Mouse (Mus musculus): ENCODE measurements around the gene Mmp19.

Mmp19 gene

GRCm38 (mm10) chr10:128779011-128779795 lies 11.5 kb upstream of the Mmp19 start:
- no peak for TF ChIP-seq GATA4 (IDR thresholded peaks at IDR 0.05; ENCODE audit: insufficient replicate concordance, low read length)

- TF ChIP-seq GATA4 (IDR thresholded peaks at IDR 0.05; ENCODE audit: insufficient replicate concordance, low read length) = no peak
These were observed 10.5 kb upstream of the Mmp19 start for GRCm38 (mm10) chr10:128780200-128780599.

GRCm38 (mm10) chr10:128792041-128792440 lies 1.3 kb downstream of the Mmp19 start:
- TF ChIP-seq GATA4 (IDR thresholded peaks at IDR 0.05; ENCODE audit: insufficient replicate concordance, low read length) = no peak

GRCm38 (mm10) chr10:128793258-128793657 lies 2.5 kb downstream of the Mmp19 start:
- no peak for TF ChIP-seq GATA4 (IDR thresholded peaks at IDR 0.05; ENCODE audit: insufficient replicate concordance, low read length)

GRCm38 (mm10) chr10:128794391-128794790 lies 3.7 kb downstream of the Mmp19 start:
- TF ChIP-seq GATA4 (IDR thresholded peaks at IDR 0.05; ENCODE audit: insufficient replicate concordance, low read length) = no peak

GRCm38 (mm10) chr10:128795581-128795980 lies 4.9 kb downstream of the Mmp19 start:
- TF ChIP-seq GATA4 (IDR thresholded peaks at IDR 0.05; ENCODE audit: insufficient replicate concordance, low read length) = no peak

- no peak for TF ChIP-seq GATA4 (IDR thresholded peaks at IDR 0.05; ENCODE audit: insufficient replicate concordance, low read length)
These were observed 8.0 kb downstream of the Mmp19 start for GRCm38 (mm10) chr10:128798676-128799075.

- no peak for TF ChIP-seq GATA4 (IDR thresholded peaks at IDR 0.05; ENCODE audit: insufficient replicate concordance, low read length)
These were observed 11.3 kb downstream of the Mmp19 start for GRCm38 (mm10) chr10:128801981-128802495.

GRCm38 (mm10) chr10:128802956-128803355 lies 12.2 kb downstream of the Mmp19 start:
- TF ChIP-seq GATA4 (IDR thresholded peaks at IDR 0.05; ENCODE audit: insufficient replicate concordance, low read length) = no peak

- no peak for TF ChIP-seq GATA4 (IDR thresholded peaks at IDR 0.05; ENCODE audit: insufficient replicate concordance, low read length)
These were observed 12.7 kb downstream of the Mmp19 start for GRCm38 (mm10) chr10:128803361-128803760.

GRCm38 (mm10) chr10:128803771-128804270 lies 13.1 kb downstream of the Mmp19 start, which contains the start of gene Dnajc14:
Gene Dnajc14 (plus strand): TSS chr10:128804062.
- no peak for TF ChIP-seq GATA4 (IDR thresholded peaks at IDR 0.05; ENCODE audit: insufficient replicate concordance, low read length)

GRCm38 (mm10) chr10:128804271-128805091 lies 13.8 kb downstream of the Mmp19 start, which contains the start of gene Tmem198b:
Gene Tmem198b (minus strand): TSS chr10:128804370.
- TF ChIP-seq GATA4 (IDR thresholded peaks at IDR 0.05; ENCODE audit: insufficient replicate concordance, low read length) = no peak

- TF ChIP-seq GATA4 (IDR thresholded peaks at IDR 0.05; ENCODE audit: insufficient replicate concordance, low read length) = peak; percentile 21; the same call in 1 of the 2 replicates
These were observed 14.6 kb downstream of the Mmp19 start for GRCm38 (mm10) chr10:128805092-128806000.

- no peak for TF ChIP-seq GATA4 (IDR thresholded peaks at IDR 0.05; ENCODE audit: insufficient replicate concordance, low read length)
These were observed 15.4 kb downstream of the Mmp19 start for GRCm38 (mm10) chr10:128806086-128806485.

All from liver, adult (tissue).